Mouse (Mus musculus) A20 (cell line): ENCODE results near the gene Ecsit.
A peak's percentile ranks its signal among the peaks of the same experiment; 100 is the strongest.
"Not testable (repeated sequence)": the region's sequence is repeated elsewhere in the genome, so short reads cannot be mapped to it uniquely, and the experiment has no call there.

Experiments
- DNase-seq: peaks from one replicate; pipeline ENCODE4 v3.0.0-alpha.2; 2011; ENCODE audit warnings: low read depth, low spot score

Gene Ecsit

DNA sequence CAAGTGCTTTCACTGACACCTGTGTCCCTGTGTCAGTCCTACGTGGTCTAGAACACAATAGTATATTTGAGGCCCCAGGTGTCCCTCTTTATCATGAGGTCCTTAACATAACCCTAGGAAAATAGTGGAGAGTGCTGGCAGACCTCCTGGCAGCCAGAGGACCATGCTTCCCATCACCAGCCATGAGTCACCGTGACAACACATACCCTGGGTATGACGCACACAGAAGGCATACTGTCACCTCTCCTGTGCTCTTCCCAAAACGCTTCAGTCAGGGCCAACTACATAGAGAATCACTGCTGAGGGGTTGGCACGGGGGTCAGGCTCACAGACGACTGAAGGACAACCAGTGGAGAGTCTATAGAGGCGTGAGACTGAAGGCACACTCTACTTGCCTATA is 4.7 kb upstream of the Ecsit start:
- DNase-seq: no peak

DNA sequence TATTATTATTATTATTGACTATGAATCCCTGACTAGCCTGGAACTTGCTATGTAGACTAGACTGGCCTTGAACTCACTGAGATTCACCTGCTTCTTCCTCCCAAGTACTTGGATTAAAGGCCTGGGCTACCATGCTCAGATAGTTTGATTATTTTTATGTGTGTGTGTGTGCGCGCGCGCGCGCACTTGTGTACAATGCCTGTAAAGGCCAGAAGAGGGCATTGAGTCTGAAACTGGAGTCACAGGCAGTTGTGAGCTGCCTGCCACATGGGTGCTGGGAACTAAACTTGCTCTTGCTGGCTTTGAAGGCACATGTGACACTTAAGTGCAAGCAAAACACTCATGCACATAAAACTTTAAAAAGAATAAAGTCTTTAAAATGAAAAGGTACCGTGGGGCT is 4.0 kb upstream of the Ecsit start:
- DNase-seq: no peak

DNA sequence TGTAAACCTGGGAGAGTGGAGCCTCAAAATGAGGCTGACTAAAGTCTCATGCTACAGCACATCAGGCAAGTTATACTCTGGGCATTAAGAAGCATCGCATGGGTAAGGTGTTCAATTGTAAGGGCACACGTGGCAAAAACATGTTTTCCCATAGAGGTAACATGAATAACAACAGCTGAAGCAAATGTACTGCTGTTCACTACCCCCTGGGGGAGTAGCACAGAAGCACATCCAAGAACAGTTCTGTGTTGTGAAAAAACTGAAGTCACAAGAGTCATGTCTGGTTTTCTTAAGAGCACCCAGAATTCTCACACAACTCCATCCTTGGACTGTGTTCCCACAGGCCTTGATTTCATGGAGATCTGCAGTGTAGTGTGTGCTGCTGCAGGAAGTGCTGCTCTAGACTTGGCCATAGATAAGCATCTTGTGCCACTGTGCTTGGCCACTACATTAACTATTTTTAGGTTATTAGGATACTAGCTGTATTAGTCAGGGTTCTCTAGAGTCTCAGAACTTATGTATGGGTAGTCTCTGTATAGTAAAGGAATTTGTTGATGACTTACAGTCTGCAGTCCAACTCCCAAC is 1.9 kb upstream of the Ecsit start:
- no peak for DNase-seq

DNA sequence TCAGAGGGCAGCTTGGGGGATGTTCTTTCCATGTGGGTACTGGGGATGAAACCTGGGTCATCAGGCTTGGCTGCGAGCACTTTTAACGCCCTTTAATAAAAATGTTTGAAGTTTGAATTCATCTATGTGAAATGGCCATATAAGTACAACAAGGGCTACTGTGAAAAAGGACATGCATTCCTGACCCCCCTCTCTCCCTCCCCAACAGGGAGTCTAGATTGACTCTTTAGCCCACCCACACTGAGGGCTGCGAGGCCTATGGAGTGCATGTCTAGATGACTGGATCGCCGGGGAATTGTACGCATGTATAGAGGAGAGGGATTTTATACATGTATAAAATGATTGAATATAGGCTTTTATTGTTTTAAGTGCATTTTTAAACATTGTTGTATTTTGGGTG is 774 bp upstream of the Ecsit start:
- DNase-seq: no peak

DNA sequence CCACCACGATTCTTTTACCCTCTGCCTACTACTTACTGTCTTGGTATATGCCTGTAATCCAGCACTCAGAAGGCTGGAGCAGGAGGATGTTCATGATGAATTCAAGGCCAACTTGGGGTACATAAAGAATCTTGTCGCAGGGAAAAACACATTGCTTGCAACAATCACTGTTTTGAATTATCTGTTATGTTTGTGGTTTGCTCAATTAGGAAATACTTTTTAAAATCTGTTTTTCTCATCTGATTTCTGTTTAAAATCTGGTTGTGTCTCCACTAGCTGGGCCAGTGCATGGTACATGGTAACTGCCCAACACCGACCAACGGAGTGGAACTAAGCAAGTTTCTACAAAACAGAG is 594 bp downstream of the Ecsit start:
- DNase-seq: no peak

DNA sequence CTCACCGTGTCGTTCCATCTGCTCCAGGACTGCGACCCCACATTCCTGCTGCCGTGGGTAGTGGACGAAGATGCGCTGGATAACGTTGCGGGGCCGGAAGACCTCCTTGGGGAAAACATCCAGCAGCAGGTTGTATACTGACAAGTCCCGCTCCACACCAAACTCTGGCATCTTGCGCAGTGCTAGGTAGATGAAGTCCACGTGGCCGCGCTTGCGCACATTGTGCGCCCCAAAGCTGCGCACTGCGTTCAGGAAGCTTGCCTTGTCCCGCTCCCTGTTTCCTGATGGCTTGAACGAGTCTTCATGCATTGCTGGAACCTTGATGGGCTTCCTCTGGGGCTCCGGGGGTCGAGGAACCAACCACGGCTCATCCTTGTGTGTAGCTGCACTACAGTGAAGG is 9.0 kb downstream of the Ecsit start:
- DNase-seq: no peak

DNA sequence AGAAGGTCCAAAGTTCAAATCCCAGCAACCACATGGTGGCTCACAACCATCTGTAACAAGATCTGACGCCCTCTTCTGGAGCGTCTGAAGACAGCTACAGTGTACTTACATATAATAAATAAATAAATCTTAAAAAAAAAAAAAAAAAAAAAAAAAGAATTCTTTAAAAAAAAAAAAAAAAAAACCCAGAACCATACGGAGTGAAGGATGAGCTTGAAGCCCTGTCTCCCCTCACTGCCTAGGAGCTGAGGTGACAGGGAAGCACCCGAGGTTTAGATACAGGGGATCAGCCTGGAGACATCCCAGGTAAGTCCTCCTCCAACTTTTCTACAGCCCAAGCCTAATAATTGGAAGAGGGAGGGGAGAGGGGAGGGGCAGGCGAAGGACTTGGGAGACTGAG is 9.5 kb downstream of the Ecsit start:
- DNase-seq: not testable (repeated sequence)

DNA sequence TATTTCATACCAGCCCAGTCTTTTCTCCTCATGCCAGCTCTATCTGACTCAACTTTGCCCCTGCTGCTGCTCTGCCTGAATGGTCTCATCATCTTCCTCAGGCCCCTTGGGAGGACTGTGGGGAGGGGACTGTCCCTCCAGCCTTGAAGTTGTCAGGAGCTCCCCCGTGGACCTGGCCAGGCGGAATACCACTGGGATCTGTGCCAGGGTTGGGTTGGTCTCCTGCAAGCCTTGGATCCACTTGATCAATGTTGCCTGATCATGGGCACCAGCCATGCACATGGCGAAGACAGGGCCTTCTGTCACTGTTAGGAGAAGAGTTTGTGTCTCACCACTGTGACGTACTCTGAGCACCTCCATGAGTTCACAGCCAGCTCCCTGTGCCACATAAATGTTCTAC is 13.0 kb downstream of the Ecsit start:
- no peak for DNase-seq

DNA sequence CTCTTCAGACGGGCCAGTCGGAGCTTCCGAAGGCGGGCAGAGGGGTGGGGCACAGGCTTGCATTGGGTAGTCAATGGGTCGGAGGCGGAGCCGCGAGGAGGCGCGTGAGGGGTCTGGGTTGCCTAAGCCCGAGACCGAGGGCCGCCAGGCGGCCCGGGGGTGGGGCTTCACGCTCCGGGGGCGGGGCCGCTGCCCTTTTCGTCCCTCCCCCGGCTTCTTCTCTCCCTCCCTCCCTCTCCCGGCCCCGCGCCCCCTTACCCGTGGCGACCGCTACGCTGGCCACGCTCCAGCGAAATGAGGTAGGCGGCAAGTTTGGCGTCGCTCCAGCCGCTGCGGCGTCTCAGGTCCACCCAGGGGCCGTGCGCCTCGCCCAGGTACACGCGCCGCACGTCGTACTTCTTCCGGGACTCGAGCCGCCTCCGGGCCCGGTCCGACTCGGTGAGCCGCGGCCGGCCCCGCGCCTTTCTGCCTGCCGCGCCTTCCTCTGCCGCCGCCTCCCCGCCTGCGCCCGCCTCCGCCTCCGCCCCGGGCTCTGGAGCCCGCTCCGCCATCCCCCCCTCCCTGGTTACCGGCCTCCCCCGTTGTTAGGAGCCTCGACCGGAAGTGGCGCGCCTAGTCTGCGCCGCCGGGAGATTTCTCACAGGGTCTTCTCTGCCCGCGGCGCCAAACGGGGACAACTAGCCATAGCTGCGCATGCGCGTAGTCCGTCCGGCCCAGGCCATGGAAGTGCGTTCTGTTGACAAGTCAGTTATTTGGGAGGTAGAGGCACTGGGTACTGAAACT is 14.3 kb downstream of the Ecsit start, which contains the start of the genes Gm49318 and Zfp653:
Gene Gm49318 (minus strand): TSS at position 469 of the 783 bp plus-strand sequence.
Gene Zfp653 (minus strand): TSS at position 586 of the 783 bp plus-strand sequence.
- DNase-seq: peak; percentile 91

DNA sequence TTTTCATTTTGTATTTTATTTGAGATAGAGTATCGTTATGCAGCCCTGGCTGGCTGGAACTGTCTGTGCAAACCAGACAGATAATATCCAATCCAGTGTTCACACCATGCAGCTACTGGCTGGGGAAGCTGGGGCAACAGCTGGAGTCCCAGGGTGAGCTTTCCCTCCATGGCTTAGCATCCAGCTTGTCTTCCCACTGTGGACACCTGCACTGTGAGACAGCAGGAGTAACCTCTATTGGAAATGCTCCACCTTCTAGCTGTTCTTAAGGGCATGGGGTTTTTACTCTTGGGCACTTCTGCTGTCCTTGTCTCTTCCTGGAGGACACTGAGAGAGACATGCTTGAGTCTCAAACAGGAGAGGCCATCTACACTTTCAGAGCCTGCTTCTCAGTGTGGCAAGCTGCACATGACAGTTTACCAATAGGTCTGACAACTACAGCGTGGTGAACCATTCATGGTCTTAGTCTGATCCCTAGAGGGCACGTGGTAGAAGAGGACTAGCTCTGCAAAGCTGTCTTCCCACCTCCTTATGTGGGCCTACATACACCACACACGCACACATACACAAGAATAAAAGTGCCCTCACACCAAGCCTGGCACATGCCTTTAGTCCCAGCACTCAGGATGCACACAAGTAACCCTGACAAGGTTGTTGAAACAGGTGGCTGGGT is 15.2 kb downstream of the Ecsit start:
- no peak for DNase-seq

DNA sequence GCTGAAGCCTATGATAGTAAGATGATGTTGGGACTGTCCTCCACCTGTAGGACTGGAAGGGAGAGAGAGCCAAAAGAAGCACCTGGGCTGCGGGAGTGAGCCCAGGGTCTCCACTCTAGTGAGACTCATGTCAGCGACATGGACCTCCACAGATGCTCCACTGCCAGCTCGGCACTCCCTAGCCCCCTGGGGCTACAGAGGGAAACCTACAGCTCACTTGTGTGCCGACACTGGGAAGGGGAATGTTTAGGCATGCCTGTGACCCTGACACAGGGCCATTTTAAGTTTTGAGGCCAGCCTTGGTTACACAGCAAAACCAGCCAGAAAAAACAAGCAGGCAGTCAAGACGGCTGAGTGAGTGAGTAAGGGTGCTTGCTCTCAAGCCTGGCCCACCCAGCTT is 18.0 kb downstream of the Ecsit start:
- DNase-seq: no peak

DNA sequence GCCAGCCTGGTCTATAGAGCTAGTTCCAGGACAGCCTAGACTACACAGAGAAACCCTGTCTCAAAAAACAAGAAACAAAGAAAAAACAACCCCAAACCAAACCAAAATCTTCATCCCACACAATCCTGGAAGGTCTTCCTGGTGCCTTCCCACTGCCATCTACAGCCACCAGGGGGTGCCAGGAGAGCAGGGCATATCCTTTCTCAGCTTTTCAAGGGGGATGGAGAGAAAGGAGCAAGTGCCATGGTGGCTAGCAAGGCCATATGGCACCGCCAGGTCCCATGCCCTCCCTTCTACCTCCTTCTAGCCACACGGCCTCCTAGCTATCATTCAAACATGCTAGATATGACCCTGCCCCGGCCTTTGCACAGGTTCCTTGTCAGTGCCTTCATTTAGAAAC is 18.8 kb downstream of the Ecsit start:
- peak; percentile 24 for DNase-seq

DNA sequence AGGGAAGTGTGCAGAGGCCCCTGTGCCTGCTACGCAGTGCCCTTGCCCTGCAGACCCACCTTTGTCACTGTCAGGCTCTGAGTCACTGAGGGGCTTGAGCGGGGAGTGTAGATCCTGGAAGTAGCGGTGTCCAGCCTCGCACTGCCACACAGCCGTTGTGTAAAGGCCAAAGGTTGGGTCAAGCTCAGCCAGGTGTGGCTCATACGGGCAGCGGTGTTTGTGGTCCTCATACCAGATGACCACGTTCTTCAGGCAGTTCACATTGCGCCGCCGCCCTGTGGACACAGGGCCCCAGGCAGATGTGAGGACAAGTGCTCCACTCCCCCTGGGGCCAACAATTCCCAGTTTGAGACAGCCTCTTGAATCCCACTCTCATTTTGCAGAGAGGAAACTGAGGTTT is 19.6 kb downstream of the Ecsit start:
- DNase-seq: no peak

DNA sequence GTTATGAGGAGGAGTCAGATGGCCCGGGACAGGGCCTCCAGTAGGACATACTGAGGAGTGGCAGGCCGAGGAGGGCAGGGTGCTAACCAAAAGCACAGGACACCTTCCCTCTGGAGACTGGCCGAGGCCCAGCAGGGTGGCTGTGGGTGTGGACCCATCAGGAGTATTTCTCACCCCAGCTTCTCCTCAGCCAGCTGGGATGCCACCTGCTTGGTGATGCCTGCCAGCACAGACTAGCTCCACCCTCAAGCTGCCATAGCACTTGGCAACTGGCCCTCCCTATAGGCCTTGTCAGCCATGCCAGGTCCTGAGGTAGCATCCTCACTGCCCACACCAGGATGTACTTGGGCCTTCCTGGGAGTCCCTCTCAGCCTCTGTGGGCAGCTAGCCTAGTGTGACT is 20.9 kb downstream of the Ecsit start:
- no peak for DNase-seq

DNA sequence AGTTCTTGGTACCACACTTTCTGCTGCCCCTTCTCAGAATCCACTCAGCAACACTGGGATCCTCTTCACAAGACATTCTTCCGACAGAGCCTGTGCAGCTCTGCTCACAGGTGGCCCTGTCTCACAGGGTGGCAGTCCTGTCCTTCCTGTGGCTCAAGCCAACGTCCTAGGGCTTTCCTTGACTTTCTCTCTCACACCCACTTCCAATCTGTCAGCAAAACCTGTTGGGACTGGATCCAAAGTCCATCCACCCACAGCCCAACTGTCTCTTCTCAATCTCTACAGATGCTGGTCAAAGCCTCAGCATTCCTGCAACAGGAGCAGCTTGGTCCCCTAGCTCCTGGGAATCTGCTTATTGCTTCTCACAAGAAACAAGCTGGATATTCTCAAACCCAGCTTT is 23.9 kb downstream of the Ecsit start:
- no peak for DNase-seq

DNA sequence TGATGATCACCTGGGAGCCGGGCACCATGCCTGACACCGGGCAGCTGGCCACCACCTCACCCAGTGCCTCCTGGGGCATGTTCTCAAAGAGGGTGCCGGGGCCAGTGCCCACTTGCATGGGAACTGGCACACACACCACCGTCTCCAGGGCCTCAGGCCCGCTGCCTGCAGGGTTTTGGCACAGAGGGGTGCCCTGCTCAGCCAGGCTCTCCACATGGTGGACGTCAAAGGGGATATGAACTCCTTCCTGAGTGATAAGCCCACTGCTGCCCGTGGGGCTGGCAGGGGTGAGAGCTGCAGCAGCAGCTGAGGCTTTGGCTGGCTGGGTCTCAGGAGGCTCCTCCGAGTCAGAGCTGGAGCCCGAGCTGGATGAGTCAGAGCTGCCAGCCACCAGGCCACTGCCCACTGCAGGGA is 27.2 kb downstream of the Ecsit start:
- no peak for DNase-seq

DNA sequence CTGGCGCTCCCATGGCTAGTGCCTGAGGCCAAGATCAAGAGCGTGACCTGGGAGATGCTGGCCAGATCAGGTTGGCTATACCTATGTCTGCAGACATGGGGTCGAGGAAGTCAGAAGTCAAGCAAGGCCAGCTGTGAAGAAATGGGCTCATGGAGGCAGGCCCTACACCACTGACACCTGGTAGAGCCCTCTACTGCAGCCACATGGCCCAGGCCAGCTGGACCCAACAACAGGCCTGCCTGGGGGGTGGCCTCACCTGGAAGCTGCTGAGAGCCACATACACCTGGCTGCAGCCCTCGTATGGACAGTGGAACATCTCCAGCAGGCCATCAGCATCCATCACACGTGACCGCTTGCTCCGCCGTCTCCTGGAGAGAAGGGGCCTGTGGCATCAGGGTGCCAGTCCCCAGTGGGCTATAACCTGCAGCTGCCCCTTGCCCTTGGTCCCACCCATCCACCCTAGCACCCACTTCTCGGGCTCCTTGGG is 28.2 kb downstream of the Ecsit start:
- DNase-seq: no peak

DNA sequence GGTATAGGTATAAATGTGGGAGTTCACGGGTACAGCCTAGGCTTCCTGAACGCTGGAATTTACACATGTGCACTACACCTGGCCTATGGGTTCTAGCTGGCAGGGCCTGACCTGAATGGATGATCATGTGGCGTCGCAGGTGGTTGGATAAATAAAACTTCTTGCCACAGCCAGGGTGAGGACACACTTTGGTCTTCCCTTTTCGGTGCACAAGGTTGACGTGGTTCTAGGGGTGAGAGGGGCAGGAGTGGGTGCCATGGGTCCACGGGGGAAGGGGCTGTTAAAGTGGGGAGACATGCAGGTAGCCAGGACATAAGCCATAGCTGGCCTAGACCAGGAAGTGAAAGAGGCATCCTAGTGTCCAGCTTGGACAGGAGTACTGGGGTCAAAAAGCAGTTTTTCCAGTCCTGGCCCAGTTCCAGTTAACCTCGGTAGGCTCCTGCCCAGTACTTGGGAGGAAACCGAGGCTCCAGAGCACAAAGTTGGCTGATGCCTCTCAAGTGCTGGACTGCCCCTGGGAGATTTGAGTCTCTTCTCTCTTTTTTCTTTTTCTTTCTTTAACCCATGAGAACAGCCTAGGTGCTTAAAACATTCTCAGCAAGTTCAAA is 28.8 kb downstream of the Ecsit start:
- no peak for DNase-seq

DNA sequence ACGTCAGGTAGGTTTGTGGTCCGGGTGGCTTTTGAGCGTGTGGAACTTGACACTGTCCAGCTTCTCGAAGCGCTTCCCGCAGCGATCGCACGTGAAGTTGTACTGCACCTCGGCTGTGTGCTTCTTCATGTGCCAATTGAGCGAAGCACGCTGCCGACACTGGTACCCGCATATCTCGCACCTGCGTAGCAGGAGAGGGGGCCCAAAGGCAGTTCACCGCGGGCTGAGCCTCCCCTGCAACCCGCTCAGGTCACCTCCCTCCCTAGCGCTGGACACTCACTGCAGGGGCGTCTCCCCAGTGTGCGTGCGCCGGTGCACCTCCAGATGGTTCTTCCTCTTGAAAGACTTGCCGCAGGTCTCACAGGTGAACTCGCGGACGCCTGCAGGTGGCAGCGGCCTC is 29.5 kb downstream of the Ecsit start:
- no peak for DNase-seq

DNA sequence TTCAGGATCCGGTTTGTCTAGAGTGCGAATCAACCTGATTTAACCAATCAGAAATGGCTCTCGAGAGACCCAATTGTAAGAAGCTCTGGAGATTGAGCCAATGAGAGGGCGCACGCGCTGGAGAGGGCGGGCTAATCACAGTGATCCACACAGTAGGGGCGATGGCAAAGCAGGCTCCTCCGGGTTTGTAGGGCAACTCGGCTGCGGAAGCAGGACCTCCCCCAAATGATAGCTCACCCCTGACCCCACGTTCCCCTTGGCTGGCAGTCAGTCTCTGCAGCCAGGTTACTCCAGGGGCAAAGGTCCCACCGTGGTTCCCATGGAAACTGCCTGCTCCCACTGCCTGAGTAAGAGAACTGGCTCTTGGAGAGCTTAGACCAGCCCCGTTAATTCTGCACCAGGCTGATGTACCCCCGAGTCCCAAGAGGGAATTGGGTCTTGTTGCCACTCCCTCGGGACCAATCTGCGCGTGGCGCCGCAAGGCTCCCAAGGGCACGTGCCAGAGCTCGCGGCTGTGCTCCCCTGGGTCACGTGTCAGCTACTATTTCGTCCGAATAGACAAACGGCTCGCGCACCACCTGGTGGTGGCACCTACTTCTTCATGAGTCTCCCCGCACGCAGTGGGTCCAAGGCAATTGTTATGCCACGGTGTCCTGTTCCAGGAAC is 30.7 kb downstream of the Ecsit start:
- peak; percentile 85 for DNase-seq

DNA sequence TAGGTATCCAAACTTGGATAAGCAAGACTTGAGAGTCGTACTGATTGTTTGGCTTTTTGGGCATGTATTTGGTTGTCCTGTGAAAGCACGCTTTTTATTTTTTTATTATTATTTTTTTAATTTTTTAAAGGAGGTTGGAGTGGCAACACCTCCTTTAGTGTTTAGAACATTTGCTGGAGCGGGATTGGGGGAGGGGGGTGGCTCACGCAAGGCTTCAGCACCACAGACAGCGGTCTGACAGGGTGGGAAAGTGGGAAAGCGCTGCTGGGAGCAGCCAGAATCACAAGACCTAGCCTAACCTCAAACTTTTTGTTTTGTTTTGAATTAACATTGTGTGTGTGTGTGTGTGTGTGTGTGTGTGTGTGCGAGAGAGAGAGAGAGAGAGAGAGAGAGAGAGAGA is 31.6 kb downstream of the Ecsit start:
- DNase-seq: no peak

DNA sequence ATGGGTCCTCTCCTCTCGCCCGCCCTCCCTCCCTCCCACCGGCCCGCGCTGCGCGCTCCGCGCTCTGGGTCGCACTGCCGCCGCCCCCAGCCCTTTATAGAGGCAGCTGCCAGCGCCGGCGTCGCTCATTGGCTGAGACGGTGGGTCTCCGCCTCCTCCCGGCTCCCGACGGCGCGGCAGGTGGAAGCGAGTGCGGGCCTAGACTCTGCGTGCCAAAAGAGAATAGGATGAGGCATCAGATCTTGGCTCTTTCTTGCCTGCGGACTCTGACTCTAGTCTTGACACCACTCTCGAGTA is 33.3 kb downstream of the Ecsit start, which contains the start of gene Elavl3:
Gene Elavl3 (minus strand): TSS at position 66 of the 297 bp plus-strand sequence.
- DNase-seq: no peak
